Comparison of ENCODE assay signal across 8 mouse cellular contexts in the genomic region with DNA sequence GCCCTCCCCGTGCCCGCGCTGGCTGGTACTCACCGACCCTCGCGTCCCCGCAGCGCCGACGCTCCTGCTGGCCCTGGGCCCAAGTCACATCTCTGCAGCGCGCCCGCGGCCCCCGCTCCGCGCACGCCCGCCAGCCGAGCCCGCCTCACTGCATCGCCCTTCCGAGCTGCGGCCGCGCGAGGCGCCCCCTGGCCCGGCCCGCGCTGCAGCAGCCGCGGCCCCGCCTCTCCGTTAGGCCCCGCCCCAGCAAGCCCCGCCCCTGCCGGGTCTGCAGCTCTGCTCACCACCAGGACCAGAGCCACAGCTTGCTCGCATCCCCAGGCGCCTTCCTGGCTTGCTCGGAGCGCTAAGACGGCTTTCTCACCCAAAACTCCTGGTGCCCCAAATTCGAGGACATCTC. TPM values are rescaled to one million over a fixed set of nuclear protein-coding genes. Genes with fewer than 3 reads are reported as not detected.
DNase-seq lines count a peak whose midpoint lies in the region; ATAC-seq and TF ChIP-seq lines count a peak whose summit lies in the region.

A gene (minus strand): TSS at position 205 of the 400 bp plus-strand sequence.

- intact Hi-C loops in heart, postnatal 36 days (cut with DNase I) = loop anchor here (2.0 kb wide), 3 partner anchors 18 to 140 kb away; a partner anchor contains a TSS

- H3K36me3 ChIP-seq in ES-Bruce4 (ENCODE audit: control insufficient read depth, insufficient read depth, low read length, poor library complexity, severe bottlenecking) = no peaks in the 10 kb centered on the region
- no peaks in the 10 kb centered on the region for H3K36me3 ChIP-seq in forebrain, embryonic 16.5 days (ENCODE audit: control insufficient read depth, insufficient read depth)
- no peaks in the 10 kb centered on the region for H3K36me3 ChIP-seq in lung, postnatal 0 days (ENCODE audit: insufficient read depth, low read length)

- TF ChIP-seq POLR2A in ES-Bruce4 (IDR thresholded peaks at IDR 0.05; ENCODE audit: insufficient read depth, low read length) = no peak

- ATAC-seq in forebrain, embryonic 16.5 days = peak; percentile 84
- ATAC-seq in lung, postnatal 0 days = peak; percentile 97

- WGBS in forebrain, embryonic 16.5 days = 0% methylated on average over 40 of the region's 44 CpGs
- 0% methylated on average over 33 of the region's 44 CpGs for WGBS in lung, postnatal 0 days

- H3K9ac ChIP-seq in ES-Bruce4 (ENCODE audit: low read depth, poor library complexity, severe bottlenecking) = peak within 1 kb of the TSS; percentile 88
- peak within 1 kb of the TSS; percentile 71 for H3K9ac ChIP-seq in forebrain, embryonic 16.5 days (replicated peaks; ENCODE audit: low read depth, low read length)
- H3K9ac ChIP-seq in lung, postnatal 0 days (replicated peaks; ENCODE audit: low read depth) = peak within 1 kb of the TSS; percentile 46

- H3K4me1 ChIP-seq in ES-Bruce4 (ENCODE audit: control insufficient read depth, insufficient read depth, low read length) = peaks cover 8% of the 10 kb centered on the region
- H3K4me1 ChIP-seq in forebrain, embryonic 16.5 days (replicated peaks; ENCODE audit: control insufficient read depth, insufficient read depth, low read length) = peaks cover 60% of the 10 kb centered on the region
- H3K4me1 ChIP-seq in lung, postnatal 0 days (ENCODE audit: insufficient read depth, low read depth, low read length) = peaks cover 8% of the 10 kb centered on the region

- H3K4me2 ChIP-seq in forebrain, embryonic 16.5 days (ENCODE audit: low read length) = peak within 1 kb of the TSS; percentile 94
- H3K4me2 ChIP-seq in lung, postnatal 0 days (replicated peaks; ENCODE audit: low read depth, low read length) = peak within 1 kb of the TSS; percentile 95

- peaks cover 8% of the 10 kb centered on the region for H3K27me3 ChIP-seq in ES-Bruce4 (ENCODE audit: control insufficient read depth, insufficient read depth, low read length, poor library complexity, severe bottlenecking)
- no peaks in the 10 kb centered on the region for H3K27me3 ChIP-seq in forebrain, embryonic 16.5 days (replicated peaks; ENCODE audit: control insufficient read depth, insufficient read depth, low read length)
- no peaks in the 10 kb centered on the region for H3K27me3 ChIP-seq in lung, postnatal 0 days (replicated peaks; ENCODE audit: insufficient read depth, low read length)

- peak within 1 kb of the TSS; percentile 86 for H3K4me3 ChIP-seq in ES-Bruce4 (ENCODE audit: low read depth, low read length)
- peak within 1 kb of the TSS; percentile 58 for H3K4me3 ChIP-seq in forebrain, embryonic 16.5 days (replicated peaks; ENCODE audit: low read length)
- peak within 1 kb of the TSS; percentile 60 for H3K4me3 ChIP-seq in lung, postnatal 0 days (ENCODE audit: low read depth, low read length)

- TF ChIP-seq CTCF in ES-Bruce4 (IDR thresholded peaks at IDR 0.05; ENCODE audit: low read depth, low read length) = no peak
- TF ChIP-seq CTCF in lung, postnatal 0 days (IDR thresholded peaks at IDR 0.05) = peak; percentile 38

- DNase-seq in cerebellum, adult 11 months = peak; percentile 84
- DNase-seq in heart, postnatal 36 days = peak; percentile 90 to 94
- DNase-seq in layer of hippocampus, adult 8-10 months (ENCODE audit: low spot score in 2 of 2) = peak in 1 of 2 experiments; percentile 71
- peak; percentile 94 for DNase-seq in lung, postnatal 0 days (ENCODE audit: low spot score)
- peak; percentile 94 for DNase-seq in ovary, postnatal 36 days (ENCODE audit: low spot score)
- peak; percentile 96 for DNase-seq in thymus, postnatal 14 days

- H3K27ac ChIP-seq in ES-Bruce4 (ENCODE audit: insufficient read depth, low read length) = no peak within 1 kb of the TSS
- H3K27ac ChIP-seq in forebrain, embryonic 16.5 days (ENCODE audit: low read length) = peak within 1 kb of the TSS; percentile 86
- no peak within 1 kb of the TSS for H3K27ac ChIP-seq in lung, postnatal 0 days (ENCODE audit: low read length)

- TF ChIP-seq EP300 in ES-Bruce4 (IDR thresholded peaks at IDR 0.05; ENCODE audit: insufficient read depth, low read depth, low read length) = no peak
- no peak for TF ChIP-seq EP300 in lung, postnatal 0 days (IDR thresholded peaks at IDR 0.05)

- no peaks in the 10 kb centered on the region for H3K9me3 ChIP-seq in ES-Bruce4 (replicated peaks; ENCODE audit: control insufficient read depth, insufficient read depth, low read length, poor library complexity, severe bottlenecking)
- H3K9me3 ChIP-seq in forebrain, embryonic 16.5 days (ENCODE audit: control insufficient read depth, low read length) = no peaks in the 10 kb centered on the region
- no peaks in the 10 kb centered on the region for H3K9me3 ChIP-seq in lung, postnatal 0 days (ENCODE audit: low read length)

RNA-seq across cellular contexts. Expression of the gene that starts here (rescaled TPM):
- polyA plus RNA-seq in ES-Bruce4 (2011; ENCODE audit: insufficient read depth, insufficient read length, low read depth, missing spikeins) = 14.6 and 15.7 TPM in 2 replicates
- polyA plus RNA-seq in forebrain, embryonic 16.5 days (2015; fragmentation: Nextera tagmentation; extraction: Ambion mirVana) = 5.9 and 6.2 TPM in 2 replicates
- total RNA-seq in heart, postnatal 36 days (2021) = 10 to 100 TPM; 14.7 to 15.6 TPM
- 100 to 1,000 TPM; 150 to 157 (median 154) TPM for total RNA-seq in layer of hippocampus, adult 8-10 months (2022)
- 2.1 and 2.7 TPM in 2 replicates for polyA plus RNA-seq in lung, postnatal 0 days (2015; fragmentation: Nextera tagmentation; extraction: Ambion mirVana)

Comparison
In these comparisons a context has a peak if more than half of its experiments do, and no peak if none do; other contexts are left out.
1. RNA of the gene that starts here (total RNA-seq): 150 to 157 TPM in layer of hippocampus, adult 8-10 months; 14.7 to 15.6 TPM in heart, postnatal 36 days; every median in the first group is over 4 times any median in the second.
2. Peak in every context shown above with its lines, with median percentiles within 50 percentile points of each other: H3K4me3 ChIP-seq and H3K9ac ChIP-seq.